Mouse (Mus musculus): ENCODE data around the gene Polr1d. TPM values are rescaled to one million over a fixed set of nuclear protein-coding genes. Genes with fewer than 3 reads are reported as not detected.

The Polr1d gene
- polyA plus RNA-seq, 1 experiment from 2014 or later = 115 TPM

GRCm38 (mm10) chr5:147135089-147135446 is 58.2 kb downstream of the Polr1d start:
- Histone ChIP-seq H3K4me3 (replicated peaks; ENCODE audit: low read length) (no peak overlapping the region), H3K9me3 (ENCODE audit: control insufficient read depth, low read length) (no peaks in the 10 kb centered on the region), H3K9ac (replicated peaks; ENCODE audit: low read depth, low read length) (no peak overlapping the region), H3K27ac (ENCODE audit: low read length) (no peak overlapping the region), H3K4me1 (replicated peaks; ENCODE audit: control insufficient read depth, insufficient read depth, low read length) (peaks cover 4% of the 10 kb centered on the region), H3K27me3 (replicated peaks; ENCODE audit: control insufficient read depth, insufficient read depth, low read length) (peaks cover 36% of the 10 kb centered on the region), H3K36me3 (ENCODE audit: control insufficient read depth, insufficient read depth) (no peaks in the 10 kb centered on the region), H3K4me2 (ENCODE audit: low read length) (no peak overlapping the region)
- ATAC-seq = no peak
- 69% methylated on average over 3 of the region's 3 CpGs for WGBS

GRCm38 (mm10) chr5:147135994-147136393 is 59.1 kb downstream of the Polr1d start:
- peaks cover 39% of the 10 kb centered on the region for H3K27me3 ChIP-seq (replicated peaks; ENCODE audit: control insufficient read depth, insufficient read depth, low read length)
- 28% methylated on average over 13 of the region's 13 CpGs for WGBS
- no peak overlapping the region for H3K4me2 ChIP-seq (ENCODE audit: low read length)
- H3K4me1 ChIP-seq (replicated peaks; ENCODE audit: control insufficient read depth, insufficient read depth, low read length) = peaks cover 4% of the 10 kb centered on the region
- H3K36me3 ChIP-seq (ENCODE audit: control insufficient read depth, insufficient read depth) = no peaks in the 10 kb centered on the region
- ATAC-seq = no peak
- H3K4me3 ChIP-seq (replicated peaks; ENCODE audit: low read length) = no peak overlapping the region
- no peak overlapping the region for H3K9ac ChIP-seq (replicated peaks; ENCODE audit: low read depth, low read length)
- H3K9me3 ChIP-seq (ENCODE audit: control insufficient read depth, low read length) = no peaks in the 10 kb centered on the region
- H3K27ac ChIP-seq (ENCODE audit: low read length) = no peak overlapping the region

- Histone ChIP-seq H3K9me3 (ENCODE audit: control insufficient read depth, low read length) (peaks cover 6% of the 10 kb centered on the region; the same call in 1 of the 2 replicates), H3K4me2 (ENCODE audit: low read length) (no peak overlapping the region), H3K27me3 (replicated peaks; ENCODE audit: control insufficient read depth, insufficient read depth, low read length) (peaks cover 13% of the 10 kb centered on the region), H3K4me1 (replicated peaks; ENCODE audit: control insufficient read depth, insufficient read depth, low read length) (no peaks in the 10 kb centered on the region), H3K9ac (replicated peaks; ENCODE audit: low read depth, low read length) (no peak overlapping the region), H3K4me3 (replicated peaks; ENCODE audit: low read length) (no peak overlapping the region), H3K36me3 (ENCODE audit: control insufficient read depth, insufficient read depth) (no peaks in the 10 kb centered on the region), H3K27ac (ENCODE audit: low read length) (no peak overlapping the region)
- ATAC-seq = no peak
Observed at GRCm38 (mm10) chr5:147147340-147147739, 70.5 kb downstream of the Polr1d start.

GRCm38 (mm10) chr5:147154806-147155371 is 78.0 kb downstream of the Polr1d start:
- no peak overlapping the region for H3K27ac ChIP-seq (ENCODE audit: low read length)
- H3K4me1 ChIP-seq (replicated peaks; ENCODE audit: control insufficient read depth, insufficient read depth, low read length) = peaks cover 18% of the 10 kb centered on the region
- WGBS = 2% methylated on average over 13 of the region's 13 CpGs
- no peak overlapping the region for H3K4me2 ChIP-seq (ENCODE audit: low read length)
- peaks cover 55% of the 10 kb centered on the region for H3K27me3 ChIP-seq (replicated peaks; ENCODE audit: control insufficient read depth, insufficient read depth, low read length)
- no peak overlapping the region for H3K4me3 ChIP-seq (replicated peaks; ENCODE audit: low read length)
- H3K9me3 ChIP-seq (ENCODE audit: control insufficient read depth, low read length) = 0 out of 2 replicates have a peak, but pooled peaks cover 2% of the 10 kb centered on the region
- ATAC-seq = peak; percentile 55
- no peaks in the 10 kb centered on the region for H3K36me3 ChIP-seq (ENCODE audit: control insufficient read depth, insufficient read depth)
- no peak overlapping the region for H3K9ac ChIP-seq (replicated peaks; ENCODE audit: low read depth, low read length)

GRCm38 (mm10) chr5:147155449-147156133 is 78.7 kb downstream of the Polr1d start:
- Histone ChIP-seq H3K4me2 (ENCODE audit: low read length) (no peak overlapping the region; the same call in 1 of the 2 replicates), H3K36me3 (ENCODE audit: control insufficient read depth, insufficient read depth) (no peaks in the 10 kb centered on the region), H3K27me3 (replicated peaks; ENCODE audit: control insufficient read depth, insufficient read depth, low read length) (peaks cover 55% of the 10 kb centered on the region), H3K4me3 (replicated peaks; ENCODE audit: low read length) (no peak overlapping the region), H3K27ac (ENCODE audit: low read length) (no peak overlapping the region), H3K9me3 (ENCODE audit: control insufficient read depth, low read length) (0 out of 2 replicates have a peak, but pooled peaks cover 2% of the 10 kb centered on the region), H3K4me1 (replicated peaks; ENCODE audit: control insufficient read depth, insufficient read depth, low read length) (peaks cover 18% of the 10 kb centered on the region), H3K9ac (replicated peaks; ENCODE audit: low read depth, low read length) (no peak overlapping the region)
- WGBS = under 1% methylated on average over 13 of the region's 13 CpGs
- peak; percentile 96 for ATAC-seq

- Histone ChIP-seq H3K27ac (ENCODE audit: low read length) (no peak overlapping the region), H3K9me3 (ENCODE audit: control insufficient read depth, low read length) (0 out of 2 replicates have a peak, but pooled peaks cover 2% of the 10 kb centered on the region), H3K36me3 (ENCODE audit: control insufficient read depth, insufficient read depth) (no peaks in the 10 kb centered on the region), H3K4me2 (ENCODE audit: low read length) (no peak overlapping the region), H3K4me1 (replicated peaks; ENCODE audit: control insufficient read depth, insufficient read depth, low read length) (peaks cover 18% of the 10 kb centered on the region), H3K9ac (replicated peaks; ENCODE audit: low read depth, low read length) (no peak overlapping the region), H3K27me3 (replicated peaks; ENCODE audit: control insufficient read depth, insufficient read depth, low read length) (peaks cover 49% of the 10 kb centered on the region), H3K4me3 (replicated peaks; ENCODE audit: low read length) (no peak overlapping the region)
- 49% methylated on average over 3 of the region's 3 CpGs for WGBS
- ATAC-seq = no peak
Observed at GRCm38 (mm10) chr5:147156376-147156775, 79.5 kb downstream of the Polr1d start.

- Histone ChIP-seq H3K27me3 (replicated peaks; ENCODE audit: control insufficient read depth, insufficient read depth, low read length) (peaks cover 41% of the 10 kb centered on the region), H3K4me2 (ENCODE audit: low read length) (no peak overlapping the region), H3K36me3 (ENCODE audit: control insufficient read depth, insufficient read depth) (no peaks in the 10 kb centered on the region), H3K9me3 (ENCODE audit: control insufficient read depth, low read length) (0 out of 2 replicates have a peak, but pooled peaks cover 2% of the 10 kb centered on the region), H3K4me3 (replicated peaks; ENCODE audit: low read length) (no peak overlapping the region), H3K27ac (ENCODE audit: low read length) (no peak overlapping the region), H3K4me1 (replicated peaks; ENCODE audit: control insufficient read depth, insufficient read depth, low read length) (peaks cover 18% of the 10 kb centered on the region), H3K9ac (replicated peaks; ENCODE audit: low read depth, low read length) (no peak overlapping the region)
- ATAC-seq = no peak
- WGBS = 79% methylated on average over 7 of the region's 7 CpGs
Observed at GRCm38 (mm10) chr5:147157441-147157840, 80.6 kb downstream of the Polr1d start.

- H3K27me3 ChIP-seq (replicated peaks; ENCODE audit: control insufficient read depth, insufficient read depth, low read length) = peaks cover 39% of the 10 kb centered on the region
- 94% methylated on average over 6 of the region's 6 CpGs for WGBS
- H3K27ac ChIP-seq (ENCODE audit: low read length) = no peak overlapping the region
- H3K36me3 ChIP-seq (ENCODE audit: control insufficient read depth, insufficient read depth) = no peaks in the 10 kb centered on the region
- H3K4me3 ChIP-seq (replicated peaks; ENCODE audit: low read length) = no peak overlapping the region
- H3K4me2 ChIP-seq (ENCODE audit: low read length) = no peak overlapping the region
- no peaks in the 10 kb centered on the region for H3K9me3 ChIP-seq (ENCODE audit: control insufficient read depth, low read length)
- no peak overlapping the region for H3K9ac ChIP-seq (replicated peaks; ENCODE audit: low read depth, low read length)
- H3K4me1 ChIP-seq (replicated peaks; ENCODE audit: control insufficient read depth, insufficient read depth, low read length) = peaks cover 18% of the 10 kb centered on the region
- no peak for ATAC-seq
Observed at GRCm38 (mm10) chr5:147159320-147159719, 82.5 kb downstream of the Polr1d start.

GRCm38 (mm10) chr5:147159792-147160191 is 82.9 kb downstream of the Polr1d start:
- WGBS = 84% methylated on average over 2 of the region's 2 CpGs
- H3K9ac ChIP-seq (replicated peaks; ENCODE audit: low read depth, low read length) = no peak overlapping the region
- H3K27ac ChIP-seq (ENCODE audit: low read length) = no peak overlapping the region
- ATAC-seq = no peak
- no peaks in the 10 kb centered on the region for H3K36me3 ChIP-seq (ENCODE audit: control insufficient read depth, insufficient read depth)
- peaks cover 40% of the 10 kb centered on the region for H3K27me3 ChIP-seq (replicated peaks; ENCODE audit: control insufficient read depth, insufficient read depth, low read length)
- no peaks in the 10 kb centered on the region for H3K9me3 ChIP-seq (ENCODE audit: control insufficient read depth, low read length)
- no peak overlapping the region for H3K4me3 ChIP-seq (replicated peaks; ENCODE audit: low read length)
- no peak overlapping the region for H3K4me2 ChIP-seq (ENCODE audit: low read length)
- peaks cover 13% of the 10 kb centered on the region for H3K4me1 ChIP-seq (replicated peaks; ENCODE audit: control insufficient read depth, insufficient read depth, low read length)
